Mouse (Mus musculus) effector memory CD4-positive, alpha-beta T cell, adult 5 months (primary cell): ENCODE results near the gene Spata3. TPM values are rescaled to one million over a fixed set of nuclear protein-coding genes. Genes with fewer than 3 reads are reported as not detected.

Experiments
- polyA plus RNA-seq: library from polyadenylated mRNA; unstranded; fragments of 100-300 nt; shearing (Covaris generic); gene quantifications from one replicate; pipeline ENCODE4 v1.2.1, GENCODE M21; 2017

Spata3 gene
- not detected for polyA plus RNA-seq

DNA sequence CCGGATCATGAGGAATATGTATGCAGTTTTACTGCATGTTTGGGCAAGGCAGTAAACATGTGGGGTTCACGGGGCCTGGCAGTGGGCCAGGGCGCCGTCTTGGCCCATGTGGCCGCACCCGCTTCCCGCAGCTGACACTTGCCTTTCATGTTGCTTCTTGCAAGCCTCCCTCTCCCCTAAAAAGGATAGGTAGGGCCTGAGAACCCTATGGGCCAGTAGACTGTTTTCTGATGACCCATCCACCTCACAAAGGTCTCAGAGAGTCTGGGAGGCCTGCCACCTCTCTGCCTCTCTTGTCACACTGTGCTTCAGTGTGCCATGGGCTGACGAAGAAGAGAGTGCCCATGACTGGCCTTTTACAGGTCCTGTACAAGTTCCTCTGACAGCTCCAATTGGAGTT lies at the start of gene Spata3:
TSS of gene Spata3 (plus strand) at position 301 of the 400 bp plus-strand sequence.

DNA sequence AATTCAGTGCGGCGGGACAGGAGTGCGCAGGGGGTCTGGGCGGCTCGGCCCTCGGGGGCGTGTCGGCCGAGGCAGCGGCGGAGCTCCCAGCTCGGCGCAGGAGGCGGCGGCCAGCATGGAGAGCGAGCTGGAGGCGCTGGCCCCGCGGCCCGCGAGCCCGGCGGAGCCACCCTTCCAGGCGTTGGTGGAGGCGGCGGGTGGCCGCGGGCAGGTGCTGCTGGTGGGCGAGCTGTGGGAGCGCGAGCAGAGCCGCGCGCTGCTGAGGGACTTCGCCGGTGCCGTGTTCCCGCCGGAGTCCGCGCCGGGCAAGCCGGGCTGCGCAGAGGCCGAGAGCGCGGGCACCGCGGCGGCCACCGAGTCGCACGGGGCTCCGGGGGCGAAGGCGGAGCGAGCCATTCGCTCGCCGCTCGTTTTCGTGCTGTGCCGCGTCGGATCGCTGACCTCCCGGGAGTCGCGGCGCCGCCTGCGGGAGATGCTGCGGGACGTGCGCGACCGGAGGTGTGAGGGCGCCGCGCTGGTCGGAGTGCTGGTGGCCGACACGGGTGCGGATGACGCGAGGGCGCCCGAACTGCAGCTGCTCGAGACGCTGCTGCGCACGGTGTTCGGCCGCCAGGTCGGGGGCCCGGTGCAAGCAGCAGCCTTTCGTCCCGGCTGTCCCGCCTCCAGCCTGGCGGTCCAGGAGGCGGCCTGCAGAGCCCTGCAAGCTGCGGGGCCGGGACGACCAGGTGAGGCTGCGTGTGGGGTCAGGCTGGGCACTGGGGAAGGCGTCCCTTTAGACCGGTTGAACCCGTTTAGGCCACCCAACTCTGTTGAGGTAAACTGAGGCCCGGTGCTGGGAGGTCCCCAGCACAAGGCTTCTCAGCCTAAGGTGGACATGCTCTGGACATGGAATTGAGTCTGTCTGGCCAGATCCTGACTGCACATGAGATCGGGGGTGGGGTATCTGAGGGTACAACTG lies 29.5 kb downstream of the Spata3 start, which contains the start of gene 2810459M11Rik:
TSS of gene 2810459M11Rik (plus strand) at position 16 of the 958 bp plus-strand sequence.

DNA sequence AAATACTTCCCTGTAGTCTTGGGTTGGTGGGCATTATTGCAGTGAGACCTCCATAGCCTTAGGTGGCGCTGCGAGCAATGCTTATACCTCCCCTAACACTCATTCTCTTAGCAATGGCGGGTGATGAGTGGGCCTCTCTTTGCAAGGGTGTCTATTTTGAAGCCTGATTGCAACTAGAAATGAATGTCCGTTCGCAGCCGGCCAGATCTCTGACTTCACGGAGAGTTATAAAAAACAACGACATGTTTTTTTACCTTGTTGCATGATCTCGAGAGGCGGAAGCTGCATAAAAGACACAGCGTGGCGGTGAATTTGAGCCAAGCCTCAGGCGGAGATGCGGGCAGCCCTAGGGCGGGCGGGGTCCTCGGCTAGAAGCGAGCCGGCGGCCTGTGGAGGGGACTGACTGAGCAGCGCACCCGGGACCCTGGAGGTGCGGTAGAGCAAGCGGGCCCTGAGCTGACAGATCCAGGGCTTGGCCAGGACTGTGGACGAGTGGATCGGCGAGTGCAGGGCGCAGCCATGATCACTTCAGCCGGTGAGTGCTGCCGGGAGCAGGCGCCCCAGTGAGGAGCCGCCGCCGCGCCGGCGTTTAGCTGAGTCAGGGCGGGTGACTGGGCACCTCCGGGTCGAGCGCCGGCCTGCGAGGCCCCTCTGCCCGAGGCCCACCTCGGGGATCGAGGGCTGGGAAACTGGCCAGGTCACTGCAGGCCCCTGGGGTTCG lies 47.8 kb downstream of the Spata3 start, which contains the start of gene Psmd1:
TSS of gene Psmd1 (plus strand) at position 117 of the 721 bp plus-strand sequence.

Other genes starting within 250 kb of the Spata3 start
- gene A630001G21Rik, start 238.2 kb upstream of the Spata3 start, polyA plus RNA-seq: 25.6 TPM
- 165 TPM for gene Cab39, start 223.4 kb upstream of the Spata3 start, polyA plus RNA-seq
- 226 TPM for gene Itm2c, start 122.5 kb upstream of the Spata3 start, polyA plus RNA-seq
- gene 4933407L21Rik, start 88.3 kb upstream of the Spata3 start, polyA plus RNA-seq: 0.61 TPM
- gene Gpr55, start 55.8 kb upstream of the Spata3 start, polyA plus RNA-seq: 8.4 TPM
- 0.11 TPM for gene 2810459M11Rik, start 29.0 kb downstream of the Spata3 start, polyA plus RNA-seq
- 65.4 TPM for gene Psmd1, start 47.6 kb downstream of the Spata3 start, polyA plus RNA-seq
- gene Htr2b, start 95.2 kb downstream of the Spata3 start, polyA plus RNA-seq: not detected
- not detected for gene Gm21972, start 116.8 kb downstream of the Spata3 start, polyA plus RNA-seq
- 7.9 TPM for gene Armc9, start 138.0 kb downstream of the Spata3 start, polyA plus RNA-seq